Mouse (Mus musculus) cerebellum, adult 2 months (tissue): ENCODE measurements around the gene Upp2.

ENCODE experiments used
- CTCF ChIP-seq: fragments of 200-500 bp; IDR thresholded peaks from 2 replicates; pipeline ENCODE4 v1.5.1; 2011; ENCODE audit warnings: low read depth, mild to moderate bottlenecking, control low read depth, low read length, moderate library complexity, borderline replicate concordance; ENCODE audit not compliant: insufficient read depth
- POLR2A ChIP-seq: fragments of 200-500 bp; IDR thresholded peaks from 2 replicates; pipeline ENCODE4 v1.6.1; 2011; ENCODE audit warnings: low read length, control low read depth, borderline replicate concordance; ENCODE audit not compliant: insufficient read depth

- TF ChIP-seq CTCF (no peak), POLR2A (no peak)
These were observed 191.0 kb downstream of the Upp2 start for GRCm38 (mm10) chr2:58758081-58758480.
